Mouse (Mus musculus) lung, adult 2 months (tissue): ENCODE measurements around the gene Zfp46.

Experiments used
- CTCF ChIP-seq: fragments of 200-500 bp; IDR thresholded peaks from 2 replicates; pipeline ENCODE4 v1.5.1; 2011; ENCODE audit warnings: mild to moderate bottlenecking, low read length, control low read depth; ENCODE audit not compliant: insufficient read depth
- POLR2A ChIP-seq: fragments of 200-500 bp; IDR thresholded peaks from 2 replicates; pipeline ENCODE4 v1.6.1; 2011; ENCODE audit warnings: low read depth, mild to moderate bottlenecking, control low read depth, low read length, borderline replicate concordance; ENCODE audit errors: extremely low read depth

DNA sequence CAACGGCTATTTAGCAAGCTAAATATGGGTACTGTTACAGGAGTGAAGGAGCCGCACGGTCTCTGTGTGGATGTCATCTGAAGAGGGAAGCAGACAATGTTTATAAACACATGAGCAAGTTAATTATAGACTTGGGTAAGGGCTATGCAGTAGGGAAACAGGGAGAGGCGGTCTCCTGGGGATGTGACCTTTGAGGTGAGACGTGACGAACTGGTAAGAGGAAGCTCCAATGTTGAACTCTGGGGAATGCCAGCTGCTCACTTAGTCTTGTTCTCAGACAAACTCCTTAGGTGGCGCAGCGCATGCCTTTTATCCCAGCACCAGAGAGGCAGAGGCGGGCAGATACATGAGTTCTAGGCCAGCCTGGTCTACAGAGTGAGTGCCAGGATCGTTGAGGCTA, 22.6 kb upstream of the Zfp46 start:
- TF ChIP-seq CTCF (no peak), POLR2A (no peak)
